Mouse (Mus musculus) stomach, embryonic 16.5 days (tissue): ENCODE data around the gene Frk. TPM values are rescaled to one million over a fixed set of nuclear protein-coding genes. Genes with fewer than 3 reads are reported as not detected.
A peak's percentile ranks its signal among the peaks of the same experiment; 100 is the strongest.
"Not testable (repeated sequence)": the region's sequence is repeated elsewhere in the genome, so short reads cannot be mapped to it uniquely, and the experiment has no call there.

Experiments used
- ATAC-seq: fragments of 200-750 bp; cut with Nextera tagmentation; 2 replicates; pipeline ENCODE4 v1.8.0; 2017; ENCODE audit warnings: moderate number of reproducible peaks, moderate TSS enrichment; ENCODE audit not compliant: insufficient read depth, low FRiP score
- H3K27ac ChIP-seq: fragments of 300-500 bp; sonication (generic); 2 replicates; pipeline ENCODE4 v1.5.1; 2014; ENCODE audit warnings: low read length
- H3K27me3 ChIP-seq: fragments of 300-500 bp; sonication (generic); 2 replicates; pipeline ENCODE4 v1.6.1; 2014; ENCODE audit warnings: low read length, control low read depth, mixed read lengths; ENCODE audit not compliant: control insufficient read depth, insufficient read depth
- H3K36me3 ChIP-seq: fragments of 300-500 bp; sonication (generic); 2 replicates; pipeline ENCODE4 v1.6.1; 2014; ENCODE audit warnings: low read length; ENCODE audit not compliant: control insufficient read depth, insufficient read depth
- H3K4me1 ChIP-seq: fragments of 300-500 bp; sonication (generic); 2 replicates; pipeline ENCODE4 v1.6.1; 2014; ENCODE audit warnings: low read length, control low read depth, mixed read lengths; ENCODE audit not compliant: control insufficient read depth, insufficient read depth
- H3K4me2 ChIP-seq: fragments of 300-500 bp; sonication (generic); 2 replicates; pipeline ENCODE4 v1.6.1; 2014; ENCODE audit warnings: low read depth, low read length, mixed read lengths
- H3K4me3 ChIP-seq: fragments of 300-500 bp; sonication (generic); replicated peaks from 2 replicates; pipeline ENCODE4 v1.5.1; 2014; ENCODE audit warnings: mild to moderate bottlenecking, low read length
- H3K9ac ChIP-seq: fragments of 300-500 bp; sonication (generic); 2 replicates; pipeline ENCODE4 v1.6.1; 2014; ENCODE audit warnings: low read length
- H3K9me3 ChIP-seq: fragments of 300-500 bp; sonication (generic); replicated peaks from 2 replicates; pipeline ENCODE4 v1.6.1; 2016; ENCODE audit warnings: low read length, control low read depth; ENCODE audit not compliant: control insufficient read depth
- WGBS: fragments of 180-500 bp; shearing (Covaris S2); extraction: QIAGEN DNeasy Blood & Tissue Kit; methylation state at CpG from one replicate; pipeline ENCODE4 v1.1.7; 2014; 5-methylcytosine and 5-hydroxymethylcytosine counted together
- polyA plus RNA-seq: library from polyadenylated mRNA; unstranded; fragments of >200 nt; fragmentation: Nextera tagmentation; extraction: Ambion mirVana; gene quantifications from 2 replicates; pipeline ENCODE4 v1.2.1, GENCODE M21; 2015

The Frk gene
- polyA plus RNA-seq = 17.1 and 17.2 TPM in 2 replicates

DNA sequence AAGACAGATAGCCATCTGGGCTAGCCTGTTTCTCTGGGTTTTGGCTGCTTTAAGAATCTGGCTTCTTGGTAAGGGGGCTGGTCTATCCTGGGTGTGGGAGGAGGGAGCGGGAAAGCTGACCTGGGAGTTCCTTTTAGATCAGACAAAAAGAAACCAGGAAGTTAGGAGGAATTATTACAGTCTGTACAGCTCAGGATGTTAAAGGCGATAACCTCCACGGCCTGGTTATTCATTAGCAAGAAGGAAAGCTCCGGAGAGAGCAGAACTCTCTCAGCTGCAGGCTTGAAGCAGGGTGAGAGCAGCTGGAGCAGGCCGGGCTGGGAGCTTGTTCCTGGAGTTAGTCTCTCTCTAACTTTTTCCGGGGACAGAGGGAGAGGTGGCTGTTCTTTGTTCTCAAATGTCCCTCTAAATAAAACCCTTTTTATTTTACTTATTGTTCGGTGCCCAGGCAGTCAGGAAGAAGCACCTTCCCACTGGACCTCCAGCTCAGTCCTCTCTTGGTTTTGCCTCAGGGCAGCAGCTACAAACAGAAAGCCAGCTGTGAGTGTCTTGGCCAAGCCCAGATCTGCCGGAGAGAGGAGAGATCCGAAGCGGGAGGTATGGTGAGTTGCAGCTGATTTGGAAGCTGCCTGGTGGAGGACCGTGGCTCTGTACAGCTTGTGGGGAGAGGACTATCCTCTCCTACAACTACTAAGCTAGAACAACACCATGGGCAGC is at the start of gene Frk:
Gene Frk, plus strand, starts transcription at position 103 of the 717 bp plus-strand sequence.
- H3K9ac ChIP-seq = peak within 1 kb of the TSS; percentile 74
- 10% methylated on average over 11 of the region's 11 CpGs for WGBS
- peak within 1 kb of the TSS; percentile 51 for H3K4me2 ChIP-seq
- no peaks in the 10 kb centered on the region for H3K36me3 ChIP-seq
- H3K4me3 ChIP-seq = peak within 1 kb of the TSS; percentile 53
- ATAC-seq = peak; percentile 93
- no peaks in the 10 kb centered on the region for H3K9me3 ChIP-seq
- H3K27me3 ChIP-seq = no peaks in the 10 kb centered on the region
- H3K27ac ChIP-seq = peak within 1 kb of the TSS; percentile 90
- H3K4me1 ChIP-seq = no peaks in the 10 kb centered on the region

DNA sequence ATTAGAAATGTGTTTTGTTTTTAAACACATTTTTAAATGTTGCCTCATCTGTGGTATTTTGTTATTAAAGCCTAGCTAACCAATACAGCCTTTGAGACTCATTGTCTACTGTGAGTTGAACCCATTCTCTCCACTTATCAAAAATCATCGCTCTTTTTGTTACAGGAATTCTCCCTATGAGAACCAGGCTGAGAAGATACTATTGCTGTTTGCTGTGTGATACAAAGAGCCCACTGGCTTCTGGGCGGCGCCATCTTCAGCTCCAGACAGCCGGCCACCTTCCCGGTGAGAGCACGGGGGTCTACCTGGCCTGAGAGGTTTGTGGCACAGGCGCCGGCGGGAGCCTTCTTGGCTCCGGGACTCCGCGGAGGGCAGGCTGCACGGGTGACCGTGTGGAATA is 49.0 kb upstream of the Frk start:
- not testable (repeated sequence) for H3K9ac ChIP-seq, H3K4me3 ChIP-seq, ATAC-seq, H3K27ac ChIP-seq, H3K27me3 ChIP-seq, H3K4me2 ChIP-seq, H3K4me1 ChIP-seq, H3K36me3 ChIP-seq, H3K9me3 ChIP-seq
- WGBS = 92% methylated on average over 6 of the region's 14 CpGs

GRCm38 (mm10) chr10:34449469-34449868 is 33.7 kb upstream of the Frk start:
- Histone ChIP-seq H3K36me3 (no peaks in the 10 kb centered on the region), H3K4me3 (no peak overlapping the region), H3K4me2 (no peak overlapping the region), H3K4me1 (no peaks in the 10 kb centered on the region), H3K9me3 (no peaks in the 10 kb centered on the region), H3K27me3 (no peaks in the 10 kb centered on the region), H3K27ac (no peak overlapping the region), H3K9ac (no peak overlapping the region)
- ATAC-seq = no peak
- WGBS = 61% methylated on average over 1 of the region's 1 CpGs

- H3K27ac ChIP-seq = no peak overlapping the region
- no peaks in the 10 kb centered on the region for H3K4me1 ChIP-seq
- H3K4me3 ChIP-seq = no peak overlapping the region
- WGBS = 52% methylated on average over 4 of the region's 4 CpGs
- no peak overlapping the region for H3K9ac ChIP-seq
- H3K9me3 ChIP-seq = no peaks in the 10 kb centered on the region
- H3K4me2 ChIP-seq = no peak overlapping the region
- H3K27me3 ChIP-seq = no peaks in the 10 kb centered on the region
- ATAC-seq = no peak
- H3K36me3 ChIP-seq = no peaks in the 10 kb centered on the region
Observed at GRCm38 (mm10) chr10:34461451-34461850, 21.7 kb upstream of the Frk start.

DNA sequence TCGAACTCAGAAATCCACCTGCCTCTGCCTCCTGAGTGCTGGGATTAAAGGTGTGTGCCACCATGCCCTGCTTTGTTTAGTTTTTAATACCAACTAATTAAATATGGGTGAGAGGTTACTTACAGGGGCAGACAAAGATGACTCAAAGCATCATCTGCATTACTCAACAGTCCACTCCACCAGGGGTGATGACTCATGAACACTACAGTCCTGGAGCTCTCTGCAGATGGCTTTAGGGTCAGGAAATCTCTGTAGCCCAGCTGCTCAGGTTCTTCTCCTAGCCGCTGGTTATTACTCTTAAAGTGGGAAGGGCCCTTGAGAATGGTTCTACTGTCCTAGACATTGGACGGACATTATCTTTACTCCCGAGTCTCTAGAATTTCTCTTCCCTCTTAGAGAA is 18.9 kb upstream of the Frk start:
- Histone ChIP-seq H3K4me1 (no peaks in the 10 kb centered on the region), H3K27me3 (no peaks in the 10 kb centered on the region), H3K4me3 (no peak overlapping the region), H3K36me3 (no peaks in the 10 kb centered on the region), H3K27ac (no peak overlapping the region), H3K4me2 (no peak overlapping the region), H3K9me3 (no peaks in the 10 kb centered on the region), H3K9ac (no peak overlapping the region)
- WGBS = 82% methylated on average over 4 of the region's 4 CpGs
- no peak for ATAC-seq

DNA sequence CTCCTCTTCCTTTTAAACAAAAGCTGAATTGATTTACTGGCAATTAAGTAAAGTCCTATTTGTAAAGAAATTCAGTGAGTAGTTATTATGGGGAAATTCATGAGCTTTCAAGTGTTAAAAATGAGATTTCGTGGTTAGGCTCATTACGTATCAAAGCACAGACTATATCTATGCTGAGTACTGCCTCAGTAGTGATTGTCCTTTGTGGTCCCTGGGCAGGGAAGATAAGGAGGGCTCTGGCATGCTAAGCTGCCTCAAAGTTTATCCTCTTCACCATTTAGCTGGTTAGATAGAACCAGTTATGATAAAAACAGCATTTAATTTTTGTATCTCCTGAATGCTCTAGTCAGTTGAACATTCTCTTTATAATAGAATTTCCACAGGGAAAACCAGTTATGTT is 14.2 kb upstream of the Frk start:
- Histone ChIP-seq H3K27me3 (no peaks in the 10 kb centered on the region), H3K27ac (no peak overlapping the region), H3K9ac (no peak overlapping the region), H3K4me1 (no peaks in the 10 kb centered on the region), H3K4me2 (no peak overlapping the region), H3K36me3 (no peaks in the 10 kb centered on the region), H3K4me3 (no peak overlapping the region), H3K9me3 (no peaks in the 10 kb centered on the region)
- no peak for ATAC-seq
- WGBS = 61% methylated on average over 2 of the region's 2 CpGs

DNA sequence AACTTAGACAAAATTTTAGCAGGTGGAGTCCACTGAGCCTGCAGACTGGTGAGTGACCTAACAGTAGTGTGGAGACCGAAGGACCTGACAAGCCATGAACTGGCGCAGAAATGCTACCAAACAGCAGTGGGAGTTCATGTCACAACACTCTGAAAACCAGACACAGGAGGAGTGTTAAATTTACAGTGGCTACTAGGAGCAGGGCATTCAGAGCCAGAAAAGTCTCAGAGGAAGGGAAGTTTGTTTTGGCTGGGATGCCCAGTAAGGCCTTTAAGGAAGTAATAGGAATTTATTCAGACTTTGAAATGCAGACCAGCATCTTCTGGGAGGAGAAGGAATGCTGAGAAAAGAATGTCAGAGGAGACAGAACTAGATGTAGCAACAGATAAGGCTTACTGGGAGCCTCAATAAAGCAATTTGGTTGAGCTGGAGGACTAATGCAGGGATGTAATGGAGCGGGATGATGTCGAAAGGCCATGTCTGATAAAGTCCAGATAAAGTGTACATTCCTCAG is 3.2 kb upstream of the Frk start:
- no peaks in the 10 kb centered on the region for H3K4me1 ChIP-seq
- H3K9ac ChIP-seq = no peak overlapping the region
- H3K9me3 ChIP-seq = no peaks in the 10 kb centered on the region
- H3K4me3 ChIP-seq = no peak overlapping the region
- no peak overlapping the region for H3K4me2 ChIP-seq
- H3K27ac ChIP-seq = no peak overlapping the region
- no peak for ATAC-seq
- no peaks in the 10 kb centered on the region for H3K36me3 ChIP-seq
- no peaks in the 10 kb centered on the region for H3K27me3 ChIP-seq
- WGBS = 66% methylated on average over 4 of the region's 4 CpGs

DNA sequence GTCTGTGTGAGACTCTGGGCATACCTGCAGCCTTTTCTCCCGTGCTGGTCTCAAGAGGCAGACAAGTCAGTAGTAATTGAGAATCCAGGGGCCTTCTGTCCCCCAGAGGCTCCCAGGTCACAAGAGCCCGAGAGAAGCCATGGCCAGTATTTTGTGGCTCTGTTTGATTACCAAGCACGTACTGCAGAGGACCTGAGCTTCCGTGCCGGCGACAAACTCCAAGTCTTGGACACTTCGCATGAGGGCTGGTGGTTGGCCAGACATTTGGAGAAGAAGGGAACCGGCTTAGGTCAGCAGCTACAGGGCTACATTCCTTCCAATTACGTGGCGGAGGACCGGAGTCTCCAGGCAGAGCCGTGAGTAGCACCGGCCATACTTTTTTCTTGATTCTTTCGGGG is 814 bp downstream of the Frk start:
- H3K4me3 ChIP-seq = peak overlapping the region; percentile 53
- H3K27ac ChIP-seq = peak overlapping the region; percentile 90
- H3K9ac ChIP-seq = peak overlapping the region; percentile 74
- H3K4me2 ChIP-seq = peak overlapping the region; percentile 51
- H3K36me3 ChIP-seq = no peaks in the 10 kb centered on the region
- H3K27me3 ChIP-seq = no peaks in the 10 kb centered on the region
- H3K9me3 ChIP-seq = no peaks in the 10 kb centered on the region
- no peaks in the 10 kb centered on the region for H3K4me1 ChIP-seq
- ATAC-seq = peak; percentile 26; the same call in 1 of the 2 replicates
- 43% methylated on average over 14 of the region's 14 CpGs for WGBS

DNA sequence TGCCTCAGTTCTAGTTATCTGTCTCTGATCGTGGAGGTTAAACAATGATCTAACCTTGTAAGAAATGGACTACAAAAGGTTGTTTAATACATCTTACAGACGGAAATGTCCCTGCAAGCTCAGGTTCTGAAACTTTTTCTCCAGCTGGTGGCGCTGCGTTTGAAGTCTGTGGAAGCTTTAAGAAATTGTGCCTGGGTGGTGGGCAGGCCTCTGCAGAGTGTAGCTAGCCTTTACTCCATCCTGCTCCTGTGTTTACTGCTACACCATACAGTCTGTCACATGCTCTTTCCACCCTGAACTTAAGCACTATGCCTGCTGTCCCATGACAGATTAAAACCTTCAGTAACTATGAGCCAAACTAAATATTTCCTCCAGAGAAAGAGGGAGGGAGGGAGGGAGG is 1.9 kb downstream of the Frk start:
- Histone ChIP-seq H3K9ac (no peak overlapping the region), H3K4me1 (no peaks in the 10 kb centered on the region), H3K9me3 (no peaks in the 10 kb centered on the region), H3K36me3 (no peaks in the 10 kb centered on the region), H3K4me3 (peak overlapping the region; percentile 31), H3K27ac (no peak overlapping the region), H3K27me3 (no peaks in the 10 kb centered on the region), H3K4me2 (peak overlapping the region; percentile 51)
- WGBS = 53% methylated on average over 4 of the region's 4 CpGs
- no peak for ATAC-seq
